Mouse (Mus musculus): ENCODE data around the gene Mrpl10. TPM values are rescaled to one million over a fixed set of nuclear protein-coding genes. Genes with fewer than 3 reads are reported as not detected.

Gene Mrpl10
- polyA plus RNA-seq, 1 experiment, result 66.0 TPM

GRCm38 (mm10) chr11:97009198-97009790, 32.1 kb upstream of the Mrpl10 start:
- TF ChIP-seq TCF3 (IDR thresholded peaks at IDR 0.05; ENCODE audit: insufficient read length, low read depth) (no peak), REST (IDR thresholded peaks at IDR 0.05; ENCODE audit: insufficient read depth, insufficient read length) (no peak), USF1 (IDR thresholded peaks at IDR 0.05; ENCODE audit: low read depth) (no peak), MYOG (IDR thresholded peaks at IDR 0.05; ENCODE audit: control insufficient read depth in 1 of 3, insufficient read depth in 1 of 3, insufficient read length in 2 of 3, low read depth in 2 of 3) (no peak), MAX (IDR thresholded peaks at IDR 0.05; ENCODE audit: low read depth) (no peak), POLR2A (IDR thresholded peaks at IDR 0.05; ENCODE audit: insufficient read length, low read depth) (no peak), MYOD1 (IDR thresholded peaks at IDR 0.05; ENCODE audit: control insufficient read depth in 1 of 3, insufficient read length in 2 of 3, low read depth in 2 of 3) (no peak), POLR2AphosphoS2 (IDR thresholded peaks at IDR 0.05; ENCODE audit: insufficient read length, low read depth) (no peak)
- Histone ChIP-seq H3K4me2 (ENCODE audit: low read depth) (no peak overlapping the region), H3K4me3 (no peak overlapping the region), H3K36me3 (ENCODE audit: control insufficient read depth, insufficient read depth) (no peaks in the 10 kb centered on the region), H3K79me2 (ENCODE audit: control insufficient read depth, insufficient read depth) (no peaks in the 10 kb centered on the region), H3ac (ENCODE audit: control insufficient read depth, insufficient read length) (no peak overlapping the region), H3K27me3 (ENCODE audit: control insufficient read depth, insufficient read depth, insufficient read length) (no peaks in the 10 kb centered on the region)

GRCm38 (mm10) chr11:97013121-97013670, 28.2 kb upstream of the Mrpl10 start, which contains the start of gene Sp6:
Gene Sp6, plus strand, starts transcription at chr11:97013394.
- TF ChIP-seq TCF3 (IDR thresholded peaks at IDR 0.05; ENCODE audit: insufficient read length, low read depth) (no peak), REST (IDR thresholded peaks at IDR 0.05; ENCODE audit: insufficient read depth, insufficient read length) (no peak), MYOD1 (IDR thresholded peaks at IDR 0.05; ENCODE audit: control insufficient read depth in 1 of 3, insufficient read length in 2 of 3, low read depth in 2 of 3) (no peak), USF1 (IDR thresholded peaks at IDR 0.05; ENCODE audit: low read depth) (no peak), MYOG (IDR thresholded peaks at IDR 0.05; ENCODE audit: control insufficient read depth in 1 of 3, insufficient read depth in 1 of 3, insufficient read length in 2 of 3, low read depth in 2 of 3) (no peak)
- Histone ChIP-seq H3K4me2 (ENCODE audit: low read depth) (peak within 1 kb of the TSS; percentile 5), H3ac (ENCODE audit: control insufficient read depth, insufficient read length) (no peak within 1 kb of the TSS), H3K4me3 (no peak within 1 kb of the TSS), H3K27me3 (ENCODE audit: control insufficient read depth, insufficient read depth, insufficient read length) (no peaks in the 10 kb centered on the region), H3K79me2 (ENCODE audit: control insufficient read depth, insufficient read depth) (no peaks in the 10 kb centered on the region), H3K36me3 (ENCODE audit: control insufficient read depth, insufficient read depth) (no peaks in the 10 kb centered on the region)

GRCm38 (mm10) chr11:97017696-97018582, 23.4 kb upstream of the Mrpl10 start:
- no peaks in the 10 kb centered on the region for H3K79me2 ChIP-seq (ENCODE audit: control insufficient read depth, insufficient read depth)
- no peak overlapping the region for H3ac ChIP-seq (ENCODE audit: control insufficient read depth, insufficient read length)
- H3K4me3 ChIP-seq, result peak overlapping the region; percentile 37
- no peaks in the 10 kb centered on the region for H3K36me3 ChIP-seq (ENCODE audit: control insufficient read depth, insufficient read depth)
- peaks cover 5% of the 10 kb centered on the region for H3K27me3 ChIP-seq (ENCODE audit: control insufficient read depth, insufficient read depth, insufficient read length)
- TF ChIP-seq REST (IDR thresholded peaks at IDR 0.05; ENCODE audit: insufficient read depth, insufficient read length) (no peak), SRF (IDR thresholded peaks at IDR 0.05; ENCODE audit: control insufficient read depth, insufficient read length, low read depth) (no peak), POLR2A (IDR thresholded peaks at IDR 0.05; ENCODE audit: insufficient read length, low read depth) (no peak), CEBPB (IDR thresholded peaks at IDR 0.05; ENCODE audit: insufficient read depth, poor library complexity, severe bottlenecking) (no peak), TCF12 (IDR thresholded peaks at IDR 0.05; ENCODE audit: insufficient read depth, poor library complexity, severe bottlenecking) (no peak), POLR2AphosphoS2 (IDR thresholded peaks at IDR 0.05; ENCODE audit: insufficient read length, low read depth) (no peak), MAX (IDR thresholded peaks at IDR 0.05; ENCODE audit: low read depth) (no peak), USF1 (IDR thresholded peaks at IDR 0.05; ENCODE audit: low read depth) (no peak), MYOG (IDR thresholded peaks at IDR 0.05; ENCODE audit: control insufficient read depth in 1 of 3, insufficient read depth in 1 of 3, insufficient read length in 2 of 3, low read depth in 2 of 3) (no peak), TCF3 (IDR thresholded peaks at IDR 0.05; ENCODE audit: insufficient read length, low read depth) (no peak), E2F4 (IDR thresholded peaks at IDR 0.05; ENCODE audit: insufficient read depth) (no peak), MYOD1 (IDR thresholded peaks at IDR 0.05; ENCODE audit: control insufficient read depth in 1 of 3, insufficient read length in 2 of 3, low read depth in 2 of 3) (no peak)
- H3K4me2 ChIP-seq (ENCODE audit: low read depth), result peak overlapping the region; percentile 64

GRCm38 (mm10) chr11:97018583-97019344, 22.6 kb upstream of the Mrpl10 start:
- H3K4me3 ChIP-seq, result peak overlapping the region; percentile 37
- peaks cover 5% of the 10 kb centered on the region for H3K27me3 ChIP-seq (ENCODE audit: control insufficient read depth, insufficient read depth, insufficient read length)
- no peaks in the 10 kb centered on the region for H3K36me3 ChIP-seq (ENCODE audit: control insufficient read depth, insufficient read depth)
- peak overlapping the region; percentile 75 for H3K4me2 ChIP-seq (ENCODE audit: low read depth)
- no peaks in the 10 kb centered on the region for H3K79me2 ChIP-seq (ENCODE audit: control insufficient read depth, insufficient read depth)
- H3ac ChIP-seq (ENCODE audit: control insufficient read depth, insufficient read length), result no peak overlapping the region
- TF ChIP-seq E2F4 (IDR thresholded peaks at IDR 0.05; ENCODE audit: insufficient read depth) (no peak), POLR2A (IDR thresholded peaks at IDR 0.05; ENCODE audit: insufficient read length, low read depth) (peak; percentile 40)

Data from myocyte (in vitro differentiated cells).